Mouse (Mus musculus) MEL (cell line): ENCODE data around the gene Aox4.

Experiments used
- CHD2 ChIP-seq: IDR thresholded peaks from 2 replicates; pipeline ENCODE4 v1.6.1; 2011; ENCODE audit warnings: low read length, improper control_type of control experiment
- CTCF ChIP-seq, 3 experiments: IDR thresholded peaks in 2 of 3; conservative IDR thresholded peaks in 1 of 3; 2 replicates each; pipeline ENCODE4 v1.5.1; 2011 to 2012; ENCODE audit warnings: low read length in 3 of 3, low read depth in 2 of 3, mild to moderate bottlenecking in 2 of 3, improper control_type of control experiment in 1 of 3, inconsistent platforms in 1 of 3, mixed read lengths in 1 of 3, moderate library complexity in 1 of 3; ENCODE audit not compliant: control insufficient read depth in 1 of 3, insufficient read depth in 1 of 3, poor library complexity in 1 of 3, severe bottlenecking in 1 of 3
- GATA1 ChIP-seq: IDR thresholded peaks from 2 replicates; pipeline ENCODE4 v1.6.1; 2011; ENCODE audit warnings: low read depth, low read length, improper control_type of control experiment
- JUND ChIP-seq: IDR thresholded peaks from 2 replicates; pipeline ENCODE4 v1.6.1; 2011; ENCODE audit warnings: low read depth, mild to moderate bottlenecking, improper control_type of control experiment, low read length
- KAT2A ChIP-seq: conservative IDR thresholded peaks from 2 replicates; pipeline ENCODE4 v1.6.1; 2012; ENCODE audit warnings: low read depth, low read length, improper control_type of control experiment, inconsistent platforms
- MAX ChIP-seq: IDR thresholded peaks from 2 replicates; pipeline ENCODE4 v1.6.1; 2011; ENCODE audit warnings: low read length, improper control_type of control experiment
- POLR2A ChIP-seq, 2 experiments: IDR thresholded peaks; 2 replicates each; pipeline ENCODE4 v1.6.1; 2011 to 2012; ENCODE audit warnings: low read length in 2 of 2, mild to moderate bottlenecking in 2 of 2, control low read depth in 1 of 2, improper control_type of control experiment in 1 of 2, low read depth in 1 of 2, moderate library complexity in 1 of 2; ENCODE audit not compliant: control insufficient read depth in 1 of 2, insufficient read depth in 1 of 2, poor library complexity in 1 of 2
- SMC3 ChIP-seq: IDR thresholded peaks from 2 replicates; pipeline ENCODE4 v1.6.1; 2011; ENCODE audit warnings: low read depth, low read length, improper control_type of control experiment
- UBTF ChIP-seq: IDR thresholded peaks from 2 replicates; pipeline ENCODE4 v1.6.1; 2012; ENCODE audit warnings: low read depth, mild to moderate bottlenecking, inconsistent platforms, low read length, improper control_type of control experiment, moderate library complexity, borderline replicate concordance; ENCODE audit not compliant: insufficient read depth
- USF1 ChIP-seq: IDR thresholded peaks from 2 replicates; pipeline ENCODE4 v1.6.1; 2014; ENCODE audit warnings: low read depth, mild to moderate bottlenecking, inconsistent platforms, low read length, improper control_type of control experiment, moderate library complexity
- ZC3H11A ChIP-seq: IDR thresholded peaks from 2 replicates; pipeline ENCODE4 v1.6.1; 2012; ENCODE audit warnings: low read depth, mild to moderate bottlenecking, inconsistent platforms, low read length, improper control_type of control experiment
- ZKSCAN1 ChIP-seq: IDR thresholded peaks from 2 replicates; pipeline ENCODE4 v1.6.1; 2012; ENCODE audit warnings: low read depth, mild to moderate bottlenecking, inconsistent platforms, low read length, improper control_type of control experiment, moderate library complexity

DNA sequence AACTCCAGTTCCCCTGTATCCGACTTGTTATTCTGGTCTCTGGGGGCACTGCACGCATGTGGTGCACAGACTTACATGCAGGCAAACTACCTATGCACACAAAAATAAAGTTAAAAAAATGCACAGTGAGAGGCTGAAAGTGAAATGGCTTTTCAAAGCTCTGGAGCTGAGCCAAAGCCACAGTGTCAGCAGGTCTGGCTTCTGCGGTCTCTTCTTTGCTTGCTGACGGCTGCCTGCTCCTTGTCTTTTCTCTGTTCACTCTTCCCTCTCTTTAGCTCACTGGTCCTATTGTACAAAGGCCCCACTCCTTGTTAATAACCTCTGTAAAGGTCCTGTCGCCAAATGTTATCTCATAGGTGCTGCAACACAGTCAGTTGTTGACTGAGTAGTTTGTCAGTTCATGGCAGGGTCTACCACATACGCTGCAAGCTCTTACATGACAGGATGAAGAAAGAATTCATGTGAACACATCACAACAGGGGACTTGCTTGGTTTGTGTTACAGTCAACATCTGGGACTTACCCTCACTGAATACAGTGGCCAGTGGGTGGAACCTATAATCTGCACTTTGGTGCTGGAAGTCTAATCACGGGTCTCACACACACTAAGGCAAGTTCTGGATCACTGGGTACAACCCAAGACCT is 101.1 kb downstream of the Aox4 start:
- no peak for TF ChIP-seq USF1
- TF ChIP-seq UBTF, result no peak
- no peak for TF ChIP-seq CTCF (IDR thresholded peaks at IDR 0.05 in 2 of 3, conservative IDR thresholded peaks at IDR 0.05 in 1 of 3; ENCODE audit: control insufficient read depth in 1 of 3, insufficient read depth in 1 of 3, low read depth in 2 of 3, low read length in 3 of 3, poor library complexity in 1 of 3, severe bottlenecking in 1 of 3)
- no peak for TF ChIP-seq POLR2A (IDR thresholded peaks at IDR 0.05; ENCODE audit: control insufficient read depth in 1 of 2, insufficient read depth in 1 of 2, low read depth in 1 of 2, low read length in 2 of 2, poor library complexity in 1 of 2)
- TF ChIP-seq JUND, result no peak
- no peak for TF ChIP-seq MAX
- TF ChIP-seq CHD2, result no peak
- TF ChIP-seq ZKSCAN1, result no peak
- no peak for TF ChIP-seq KAT2A
- no peak for TF ChIP-seq GATA1
- TF ChIP-seq SMC3, result no peak
- TF ChIP-seq ZC3H11A, result no peak
